Comparison of ENCODE assay signal across 18 mouse cellular contexts in the genomic region with DNA sequence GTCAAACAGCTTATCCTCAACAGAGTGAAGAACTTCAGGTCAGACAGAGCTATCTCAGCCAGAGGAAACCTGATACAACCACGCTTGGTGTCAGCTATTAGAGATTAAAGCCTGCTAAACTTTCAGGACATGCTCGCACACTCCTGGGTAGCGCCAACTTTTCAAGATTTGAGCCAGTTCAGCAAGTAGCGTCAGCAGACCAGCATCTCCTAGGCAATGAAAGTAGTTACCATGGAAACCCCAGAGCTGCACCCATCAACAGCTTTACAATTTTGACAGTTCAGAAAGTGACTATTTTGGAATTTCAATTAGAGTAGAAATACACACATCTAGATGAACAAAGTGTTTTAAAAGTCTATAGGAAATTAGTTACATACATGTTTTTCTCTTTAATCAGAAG.
DNase-seq lines count a peak whose midpoint lies in the region; ATAC-seq and TF ChIP-seq lines count a peak whose summit lies in the region.
"Had no signal": no experiment of that assay in that cellular context is flagged by ENCODE, and none has a peak within 500 bp of the region (broad histone marks: within the 10 kb centered on the region; RNA-seq: fewer than 3 reads in every experiment).

No protein-coding gene starts in this region.

- peak; percentile 38 for DNase-seq in hindbrain, embryonic 14.5 days (ENCODE audit: low spot score)
- DNase-seq in left cerebral cortex, postnatal 25 days (ENCODE audit: low spot score in 2 of 2), result peak; percentile 27 to 51
- no peak for DNase-seq in left cerebral cortex, adult 9 months (ENCODE audit: low spot score in 2 of 2)
- peak; percentile 62 for DNase-seq in midbrain, postnatal 0 days (ENCODE audit: low spot score)
- no peak for DNase-seq in heart, postnatal 36 days
- DNase-seq: cerebellum, postnatal 10 days; gastrocnemius, postnatal 36 days; heart, postnatal 10 days; lung, adult 18-20 months; spleen, adult 18-20 months; thymus, adult 2 months had no signal

- no peak overlapping the region for H3K9ac ChIP-seq in hindbrain, embryonic 14.5 days
- no peak overlapping the region for H3K9ac ChIP-seq in hindbrain, embryonic 12.5 days
- no peak overlapping the region for H3K9ac ChIP-seq in forebrain, embryonic 16.5 days (replicated peaks; ENCODE audit: low read depth, low read length)
- no peak overlapping the region for H3K9ac ChIP-seq in midbrain, postnatal 0 days (replicated peaks; ENCODE audit: low read length, poor library complexity, severe bottlenecking)
- H3K9ac ChIP-seq: intestine, embryonic 15.5 days; stomach, embryonic 15.5 days had no signal

- no peaks in the 10 kb centered on the region for H3K36me3 ChIP-seq in hindbrain, embryonic 14.5 days (replicated peaks; ENCODE audit: control insufficient read depth, insufficient read depth)
- H3K36me3 ChIP-seq in hindbrain, embryonic 12.5 days, result no peaks in the 10 kb centered on the region
- no peaks in the 10 kb centered on the region for H3K36me3 ChIP-seq in forebrain, embryonic 16.5 days (ENCODE audit: control insufficient read depth, insufficient read depth)
- H3K36me3 ChIP-seq in midbrain, postnatal 0 days (ENCODE audit: insufficient read depth, low read length), result no peaks in the 10 kb centered on the region
- H3K36me3 ChIP-seq: embryonic facial prominence, embryonic 10.5 days; heart, embryonic 10.5 days; intestine, embryonic 15.5 days; stomach, embryonic 15.5 days had no signal

- 32% methylated on average over 4 of the region's 4 CpGs for WGBS in hindbrain, embryonic 14.5 days
- 38% methylated on average over 4 of the region's 4 CpGs for WGBS in hindbrain, embryonic 12.5 days
- WGBS in forebrain, embryonic 16.5 days, result 18% methylated on average over 4 of the region's 4 CpGs
- WGBS in midbrain, postnatal 0 days, result 15% methylated on average over 4 of the region's 4 CpGs

- intact Hi-C loops in left cerebral cortex, postnatal 25 days (cut with DNase I), result loop anchor here (5.0 kb wide), 1 partner anchor 133 kb away; no protein-coding TSS in a partner anchor
- intact Hi-C loops in heart, postnatal 36 days (cut with DNase I), result no loop called here

- no peak overlapping the region for H3K27ac ChIP-seq in hindbrain, embryonic 14.5 days
- no peak overlapping the region for H3K27ac ChIP-seq in hindbrain, embryonic 12.5 days
- H3K27ac ChIP-seq in forebrain, embryonic 16.5 days (ENCODE audit: low read length), result no peak overlapping the region
- H3K27ac ChIP-seq in midbrain, postnatal 0 days (ENCODE audit: low read depth, low read length), result no peak overlapping the region
- H3K27ac ChIP-seq: embryonic facial prominence, embryonic 10.5 days; heart, embryonic 10.5 days; intestine, embryonic 15.5 days; layer of hippocampus, adult 2 months; stomach, embryonic 15.5 days had no signal

- H3K9me3 ChIP-seq in hindbrain, embryonic 14.5 days (ENCODE audit: control insufficient read depth, low read length), result no peaks in the 10 kb centered on the region
- no peaks in the 10 kb centered on the region; the same call in 1 of the 2 replicates for H3K9me3 ChIP-seq in hindbrain, embryonic 12.5 days (replicated peaks)
- no peaks in the 10 kb centered on the region for H3K9me3 ChIP-seq in forebrain, embryonic 16.5 days (ENCODE audit: control insufficient read depth, low read length)
- H3K9me3 ChIP-seq in midbrain, postnatal 0 days (ENCODE audit: low read length), result no peaks in the 10 kb centered on the region
- H3K9me3 ChIP-seq: heart, embryonic 10.5 days; intestine, embryonic 15.5 days; stomach, embryonic 15.5 days had no signal

- H3K4me1 ChIP-seq in hindbrain, embryonic 14.5 days (replicated peaks; ENCODE audit: control insufficient read depth, insufficient read depth, low read length), result peaks cover 5% of the 10 kb centered on the region; the same call in 1 of the 2 replicates
- peaks cover 15% of the 10 kb centered on the region for H3K4me1 ChIP-seq in hindbrain, embryonic 12.5 days
- H3K4me1 ChIP-seq in forebrain, embryonic 16.5 days (replicated peaks; ENCODE audit: control insufficient read depth, insufficient read depth, low read length), result peaks cover 17% of the 10 kb centered on the region
- no peaks in the 10 kb centered on the region; the same call in 1 of the 2 replicates for H3K4me1 ChIP-seq in midbrain, postnatal 0 days (ENCODE audit: insufficient read depth, low read length)
- H3K4me1 ChIP-seq: heart, embryonic 10.5 days; stomach, embryonic 15.5 days had no signal

- no peak for TF ChIP-seq CTCF in midbrain, postnatal 0 days (IDR thresholded peaks at IDR 0.05)

- H3K27me3 ChIP-seq in hindbrain, embryonic 14.5 days (ENCODE audit: control insufficient read depth, insufficient read depth, low read length), result no peaks in the 10 kb centered on the region
- H3K27me3 ChIP-seq in hindbrain, embryonic 12.5 days, result no peaks in the 10 kb centered on the region
- H3K27me3 ChIP-seq in forebrain, embryonic 16.5 days (replicated peaks; ENCODE audit: control insufficient read depth, insufficient read depth, low read length), result no peaks in the 10 kb centered on the region
- no peaks in the 10 kb centered on the region for H3K27me3 ChIP-seq in midbrain, postnatal 0 days (ENCODE audit: insufficient read depth, low read length)
- H3K27me3 ChIP-seq: intestine, embryonic 15.5 days; stomach, embryonic 15.5 days had no signal

- H3K4me3 ChIP-seq in hindbrain, embryonic 14.5 days (replicated peaks; ENCODE audit: low read length), result no peak overlapping the region
- no peak overlapping the region for H3K4me3 ChIP-seq in hindbrain, embryonic 12.5 days
- no peak overlapping the region for H3K4me3 ChIP-seq in forebrain, embryonic 16.5 days (replicated peaks; ENCODE audit: low read length)
- H3K4me3 ChIP-seq in midbrain, postnatal 0 days (ENCODE audit: low read depth, low read length), result no peak overlapping the region
- H3K4me3 ChIP-seq: embryonic facial prominence, embryonic 10.5 days; heart, embryonic 10.5 days; intestine, embryonic 15.5 days; layer of hippocampus, adult 2 months; stomach, embryonic 15.5 days had no signal

- no peak for ATAC-seq in hindbrain, embryonic 14.5 days (ENCODE audit: low FRiP score)
- no peak for ATAC-seq in hindbrain, embryonic 12.5 days (ENCODE audit: low FRiP score)
- ATAC-seq in forebrain, embryonic 16.5 days, result peak; percentile 77
- ATAC-seq in midbrain, postnatal 0 days (ENCODE audit: low FRiP score), result no peak
- ATAC-seq: intestine, embryonic 15.5 days had no signal

- H3K4me2 ChIP-seq in hindbrain, embryonic 14.5 days (replicated peaks), result no peak overlapping the region
- no peak overlapping the region for H3K4me2 ChIP-seq in hindbrain, embryonic 12.5 days (replicated peaks)
- H3K4me2 ChIP-seq in forebrain, embryonic 16.5 days (ENCODE audit: low read length), result no peak overlapping the region
- H3K4me2 ChIP-seq in midbrain, postnatal 0 days (ENCODE audit: low read depth, low read length, poor library complexity, severe bottlenecking), result no peak overlapping the region
- H3K4me2 ChIP-seq: intestine, embryonic 15.5 days; stomach, embryonic 15.5 days had no signal

Comparison
In these comparisons a context has a peak if more than half of its experiments do, and no peak if none do; other contexts are left out.
1. DNase-seq: peak in hindbrain, embryonic 14.5 days (single experiment), left cerebral cortex, postnatal 25 days (2 of 2) and midbrain, postnatal 0 days (single experiment); none in left cerebral cortex, adult 9 months (0 of 2) and heart, postnatal 36 days (0 of 2).